Mouse (Mus musculus): ENCODE data around the gene Obscn.

DNA sequence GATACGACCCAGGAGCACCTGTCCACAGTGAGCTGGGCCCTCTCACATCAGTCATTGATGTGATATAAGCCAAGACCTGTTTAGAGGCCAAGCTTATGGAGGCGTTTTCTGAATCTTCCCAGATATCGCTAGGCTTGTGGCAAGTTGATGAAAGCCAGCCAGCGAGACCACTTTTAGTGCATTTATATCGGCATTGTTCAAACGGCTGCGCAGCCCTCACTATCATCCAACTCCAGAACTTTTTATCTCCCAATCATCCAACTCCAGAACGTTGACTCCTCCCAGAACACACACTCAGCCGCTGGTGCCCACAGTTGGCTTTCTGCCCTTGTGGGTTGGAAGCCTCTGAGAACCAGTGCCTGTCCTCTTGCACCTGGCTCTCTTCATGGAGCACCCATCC is 28.2 kb upstream of the Obscn start:
- TF ChIP-seq EP300 (IDR thresholded peaks at IDR 0.05; ENCODE audit: low read depth) (peak; percentile 97), CTCF (IDR thresholded peaks at IDR 0.05; ENCODE audit: low read depth) (no peak)

Data from liver, postnatal 0 days (tissue).